Mouse (Mus musculus): ENCODE measurements at regions not wholly inside any gene's neighbourhood (a gene's known extent, or its start where the extent isn't known, plus 50 kb on each side); places are given as distances from the start of the nearest gene placed in this dataset.

GRCm38 (mm10) chr4:93488570-93488969 is 153.3 kb upstream of the Tusc1 start:
- DNase-seq: no peak
- H3K36me3 ChIP-seq (ENCODE audit: insufficient read depth): no peaks in the 10 kb centered on the region
- ATAC-seq (ENCODE audit: insufficient read depth): no peak
- H3K4me2 ChIP-seq: no peak overlapping the region
- no peaks in the 10 kb centered on the region for H3K4me1 ChIP-seq (ENCODE audit: insufficient read depth)
- TF ChIP-seq CTCF (IDR thresholded peaks at IDR 0.05; ENCODE audit: low read depth): no peak
- 74% methylated on average over 1 of the region's 1 CpGs for WGBS
- no peak overlapping the region for H3K27ac ChIP-seq (ENCODE audit: low read depth)
- H3K9me3 ChIP-seq (ENCODE audit: low read depth, low read length): no peaks in the 10 kb centered on the region
- H3K4me3 ChIP-seq (ENCODE audit: low read depth, low read length): no peak overlapping the region
- H3K9ac ChIP-seq: no peak overlapping the region
- H3K27me3 ChIP-seq (ENCODE audit: insufficient read depth, low read length): no peaks in the 10 kb centered on the region

DNA sequence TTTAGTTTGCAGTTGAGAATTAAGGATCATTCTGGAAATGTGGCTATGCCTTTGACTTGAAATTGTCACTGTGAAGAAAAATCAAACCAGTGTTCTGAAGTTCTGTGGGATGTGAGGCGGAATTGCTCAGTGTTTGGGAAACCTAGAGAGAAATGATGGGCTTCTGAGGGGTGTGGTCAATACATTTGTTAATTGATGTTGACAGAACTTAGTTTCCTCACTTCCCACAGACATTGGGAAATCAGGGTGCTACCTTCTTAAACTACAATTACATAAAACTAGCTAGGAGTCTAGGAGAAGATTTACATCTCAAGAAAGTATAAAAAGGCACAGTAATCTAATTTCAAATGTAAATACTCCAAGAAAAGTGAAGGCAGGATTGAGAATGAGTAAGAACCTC is 151.1 kb upstream of the Tusc1 start:
- Histone ChIP-seq H3K9ac (no peak overlapping the region), H3K27me3 (ENCODE audit: insufficient read depth, low read length) (no peaks in the 10 kb centered on the region), H3K4me3 (ENCODE audit: low read depth, low read length) (no peak overlapping the region), H3K4me1 (ENCODE audit: insufficient read depth) (no peaks in the 10 kb centered on the region), H3K4me2 (no peak overlapping the region), H3K9me3 (ENCODE audit: low read depth, low read length) (no peaks in the 10 kb centered on the region), H3K36me3 (ENCODE audit: insufficient read depth) (no peaks in the 10 kb centered on the region), H3K27ac (ENCODE audit: low read depth) (no peak overlapping the region)
- DNase-seq (no peak), ATAC-seq (ENCODE audit: insufficient read depth) (no peak)
- no peak for TF ChIP-seq CTCF (IDR thresholded peaks at IDR 0.05; ENCODE audit: low read depth)
- 73% methylated on average over 1 of the region's 1 CpGs for WGBS

- WGBS: 81% methylated on average over 1 of the region's 1 CpGs
- Histone ChIP-seq H3K9ac (no peak overlapping the region), H3K27me3 (ENCODE audit: insufficient read depth, low read length) (no peaks in the 10 kb centered on the region), H3K9me3 (ENCODE audit: low read depth, low read length) (no peaks in the 10 kb centered on the region), H3K36me3 (ENCODE audit: insufficient read depth) (no peaks in the 10 kb centered on the region), H3K27ac (ENCODE audit: low read depth) (no peak overlapping the region), H3K4me1 (ENCODE audit: insufficient read depth) (no peaks in the 10 kb centered on the region), H3K4me2 (no peak overlapping the region), H3K4me3 (ENCODE audit: low read depth, low read length) (no peak overlapping the region)
- no peak for TF ChIP-seq CTCF (IDR thresholded peaks at IDR 0.05; ENCODE audit: low read depth)
- DNase-seq (no peak), ATAC-seq (ENCODE audit: insufficient read depth) (no peak)
These were observed 145.9 kb upstream of the Tusc1 start for GRCm38 (mm10) chr4:93481247-93481646.

DNA sequence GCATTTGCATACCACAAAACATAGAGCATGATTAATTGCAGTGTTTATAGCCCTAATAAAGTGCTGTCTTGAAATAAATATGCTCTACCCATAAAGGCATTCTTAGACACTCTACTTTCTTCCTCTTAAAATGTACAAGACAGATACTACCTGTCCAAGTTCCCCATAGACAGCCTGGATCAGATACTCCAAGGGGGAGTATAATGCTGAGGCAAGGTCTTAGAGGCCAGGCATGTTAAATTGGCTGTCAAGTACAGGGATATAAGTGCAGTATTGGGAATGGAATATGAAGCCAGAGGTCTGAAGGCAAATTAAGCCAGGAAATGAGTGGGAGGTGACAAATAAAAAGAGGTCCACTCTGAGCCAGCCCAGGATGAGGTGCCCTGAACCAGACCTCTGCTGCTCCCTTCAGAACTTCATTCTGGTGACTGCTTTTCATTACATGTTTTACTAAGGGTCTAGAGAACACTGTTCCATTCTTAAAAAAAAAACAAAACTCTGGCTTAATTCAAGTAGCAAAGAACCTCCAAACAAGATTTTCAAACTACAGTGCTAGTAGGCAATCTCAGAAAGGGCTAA is 142.0 kb upstream of the Tusc1 start:
- Histone ChIP-seq H3K4me3 (ENCODE audit: low read depth, low read length) (no peak overlapping the region), H3K36me3 (ENCODE audit: insufficient read depth) (no peaks in the 10 kb centered on the region), H3K9ac (no peak overlapping the region), H3K4me1 (ENCODE audit: insufficient read depth) (no peaks in the 10 kb centered on the region), H3K27me3 (ENCODE audit: insufficient read depth, low read length) (no peaks in the 10 kb centered on the region), H3K4me2 (no peak overlapping the region), H3K27ac (ENCODE audit: low read depth) (no peak overlapping the region), H3K9me3 (ENCODE audit: low read depth, low read length) (no peaks in the 10 kb centered on the region)
- TF ChIP-seq CTCF (IDR thresholded peaks at IDR 0.05; ENCODE audit: low read depth): no peak
- DNase-seq (no peak), ATAC-seq (ENCODE audit: insufficient read depth) (no peak)

DNA sequence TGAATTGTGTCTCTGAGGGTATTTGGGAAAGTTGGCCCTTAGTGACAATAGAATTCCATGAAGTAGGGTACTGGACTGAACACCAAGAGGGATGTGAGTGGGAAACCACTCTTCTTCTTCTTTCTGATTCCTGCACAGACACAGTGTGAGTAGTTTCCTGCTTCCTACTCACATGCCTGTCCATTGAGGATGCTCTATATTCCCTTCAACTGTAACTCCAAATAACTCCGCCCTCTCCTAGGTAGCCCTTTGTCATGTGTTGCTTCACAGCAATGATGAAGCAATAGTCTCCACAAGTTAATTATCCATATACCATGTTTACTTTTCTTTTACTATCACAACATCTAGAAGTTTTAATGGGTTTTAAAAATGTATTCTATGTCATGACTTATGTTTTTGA is 132.7 kb upstream of the Tusc1 start:
- Histone ChIP-seq H3K27ac (ENCODE audit: low read depth) (no peak overlapping the region), H3K4me1 (ENCODE audit: insufficient read depth) (no peaks in the 10 kb centered on the region), H3K27me3 (ENCODE audit: insufficient read depth, low read length) (no peaks in the 10 kb centered on the region), H3K9ac (no peak overlapping the region), H3K4me2 (no peak overlapping the region), H3K4me3 (ENCODE audit: low read depth, low read length) (no peak overlapping the region), H3K36me3 (ENCODE audit: insufficient read depth) (no peaks in the 10 kb centered on the region), H3K9me3 (ENCODE audit: low read depth, low read length) (no peaks in the 10 kb centered on the region)
- 94% methylated on average over 1 of the region's 1 CpGs for WGBS
- DNase-seq: no peak
- ATAC-seq (ENCODE audit: insufficient read depth): no peak
- TF ChIP-seq CTCF (IDR thresholded peaks at IDR 0.05; ENCODE audit: low read depth): no peak

GRCm38 (mm10) chr4:93467424-93467823 is 132.1 kb upstream of the Tusc1 start:
- ATAC-seq (ENCODE audit: insufficient read depth) (no peak), DNase-seq (peak; percentile 6)
- Histone ChIP-seq H3K4me2 (no peak overlapping the region), H3K27ac (ENCODE audit: low read depth) (no peak overlapping the region), H3K27me3 (ENCODE audit: insufficient read depth, low read length) (no peaks in the 10 kb centered on the region), H3K4me1 (ENCODE audit: insufficient read depth) (no peaks in the 10 kb centered on the region), H3K4me3 (ENCODE audit: low read depth, low read length) (no peak overlapping the region), H3K9ac (no peak overlapping the region), H3K36me3 (ENCODE audit: insufficient read depth) (no peaks in the 10 kb centered on the region), H3K9me3 (ENCODE audit: low read depth, low read length) (no peaks in the 10 kb centered on the region)
- TF ChIP-seq CTCF (IDR thresholded peaks at IDR 0.05; ENCODE audit: low read depth): no peak
- 76% methylated on average over 1 of the region's 1 CpGs for WGBS

GRCm38 (mm10) chr4:93451357-93451756 is 116.0 kb upstream of the Tusc1 start:
- Histone ChIP-seq H3K4me1 (ENCODE audit: insufficient read depth) (no peaks in the 10 kb centered on the region), H3K9ac (no peak overlapping the region), H3K4me3 (ENCODE audit: low read depth, low read length) (no peak overlapping the region), H3K4me2 (no peak overlapping the region), H3K9me3 (ENCODE audit: low read depth, low read length) (no peaks in the 10 kb centered on the region), H3K27ac (ENCODE audit: low read depth) (no peak overlapping the region), H3K36me3 (ENCODE audit: insufficient read depth) (no peaks in the 10 kb centered on the region), H3K27me3 (ENCODE audit: insufficient read depth, low read length) (no peaks in the 10 kb centered on the region)
- no peak for DNase-seq
- ATAC-seq (ENCODE audit: insufficient read depth): no peak
- 36% methylated on average over 3 of the region's 3 CpGs for WGBS
- no peak for TF ChIP-seq CTCF (IDR thresholded peaks at IDR 0.05; ENCODE audit: low read depth)

DNA sequence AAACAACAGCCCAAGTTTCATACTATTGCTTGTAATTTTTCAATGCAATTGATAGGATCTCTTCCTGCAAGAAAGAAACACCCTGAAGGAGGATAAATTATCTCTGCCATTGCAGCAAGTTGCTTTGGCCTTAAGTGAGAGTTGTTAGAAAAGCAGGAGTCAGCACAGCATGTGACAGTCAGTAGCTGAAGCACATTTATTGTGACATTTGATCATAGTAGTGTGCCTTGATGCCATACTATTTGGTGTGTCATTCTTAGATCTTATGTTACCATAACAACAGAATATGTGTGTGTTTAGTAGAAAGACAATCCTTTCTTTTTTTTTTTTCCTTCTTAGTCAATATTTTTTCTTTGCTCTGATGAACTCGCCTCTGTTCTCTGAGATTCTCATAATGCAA is 115.5 kb upstream of the Tusc1 start:
- Histone ChIP-seq H3K9ac (no peak overlapping the region), H3K4me2 (no peak overlapping the region), H3K4me3 (ENCODE audit: low read depth, low read length) (no peak overlapping the region), H3K27ac (ENCODE audit: low read depth) (no peak overlapping the region), H3K4me1 (ENCODE audit: insufficient read depth) (no peaks in the 10 kb centered on the region), H3K9me3 (ENCODE audit: low read depth, low read length) (no peaks in the 10 kb centered on the region), H3K27me3 (ENCODE audit: insufficient read depth, low read length) (no peaks in the 10 kb centered on the region), H3K36me3 (ENCODE audit: insufficient read depth) (no peaks in the 10 kb centered on the region)
- TF ChIP-seq CTCF (IDR thresholded peaks at IDR 0.05; ENCODE audit: low read depth): no peak
- WGBS: 65% methylated on average over 1 of the region's 1 CpGs
- DNase-seq (no peak), ATAC-seq (ENCODE audit: insufficient read depth) (no peak)
